Mouse (Mus musculus): ENCODE measurements around the gene Shd.
"Not testable (repeated sequence)": the region's sequence is repeated elsewhere in the genome, so short reads cannot be mapped to it uniquely, and the experiment has no call there.

- TF ChIP-seq POLR2A (IDR thresholded peaks at IDR 0.05; ENCODE audit: borderline replicate concordance, insufficient read depth, low read length); CTCF (IDR thresholded peaks at IDR 0.05; ENCODE audit: borderline replicate concordance, insufficient read depth, low read depth, low read length): not testable (repeated sequence)
Measured at GRCm38 (mm10) chr17:55944387-55944865, 25.8 kb upstream of the Shd start.
